Mouse (Mus musculus) CH12.LX (cell line): ENCODE results near the gene Prss34. TPM values are rescaled to one million over a fixed set of nuclear protein-coding genes. Genes with fewer than 3 reads are reported as not detected.

Source experiments
- DNase-seq: peaks from one replicate; pipeline ENCODE4 v3.0.0-alpha.2; 2013; ENCODE audit errors: extremely low read depth
- H3K27ac ChIP-seq: 2 replicates; pipeline ENCODE4 v1.5.1; 2012; ENCODE audit warnings: low read depth, mild to moderate bottlenecking, control low read depth, moderate library complexity; ENCODE audit not compliant: insufficient read depth
- H3K27me3 ChIP-seq: replicated peaks from 2 replicates; pipeline ENCODE3; 2012; ENCODE audit warnings: inconsistent platforms
- H3K36me3 ChIP-seq, 2 experiments: replicated peaks in 1 of 2; 2 replicates each; pipeline versions ENCODE3 to v1.6.1; 2012; ENCODE audit warnings: inconsistent platforms in 1 of 2, low read length in 1 of 2, mild to moderate bottlenecking in 1 of 2, mixed read lengths in 1 of 2, moderate library complexity in 1 of 2; ENCODE audit not compliant: control insufficient read depth in 1 of 2, insufficient read depth in 1 of 2
- H3K4me1 ChIP-seq, 2 experiments: 2 replicates each; pipeline ENCODE4 v1.6.1; 2012; ENCODE audit warnings: inconsistent platforms in 1 of 2, moderate library complexity in 1 of 2; ENCODE audit not compliant: insufficient read depth in 2 of 2, control insufficient read depth in 1 of 2
- H3K4me2 ChIP-seq: 2 replicates; pipeline ENCODE4 v1.6.1; 2012; ENCODE audit warnings: low read depth, mild to moderate bottlenecking, control low read depth; ENCODE audit not compliant: poor library complexity, insufficient read depth, severe bottlenecking
- H3K4me3 ChIP-seq, 3 experiments: fragments of 150-350 bp in 1 of 3; sonication (generic) in 1 of 3; replicated peaks in 1 of 3; 2 replicates each; pipeline versions ENCODE3 to v1.5.1; 2011 to 2012; ENCODE audit warnings: low read depth in 2 of 3, low read length in 2 of 3, mild to moderate bottlenecking in 2 of 3, moderate library complexity in 2 of 3, control low read depth in 1 of 3, improper control_type of control experiment in 1 of 3, inconsistent platforms in 1 of 3, mixed read lengths in 1 of 3; ENCODE audit not compliant: poor library complexity in 1 of 3
- H3K79me2 ChIP-seq: replicated peaks from 2 replicates; pipeline ENCODE4 v1.6.1; 2012; ENCODE audit warnings: mild to moderate bottlenecking, moderate library complexity; ENCODE audit not compliant: control insufficient read depth, poor library complexity, insufficient read depth, severe bottlenecking; ENCODE audit errors: extremely low read depth
- H3K9ac ChIP-seq: 2 replicates; pipeline ENCODE4 v1.6.1; 2012; ENCODE audit warnings: low read depth, mild to moderate bottlenecking, control low read depth, moderate library complexity; ENCODE audit not compliant: insufficient read depth
- H3K9me3 ChIP-seq: replicated peaks from 2 replicates; pipeline ENCODE3; 2012; ENCODE audit warnings: low read length, inconsistent platforms, mixed read lengths
- BHLHE40 ChIP-seq: IDR thresholded peaks from 2 replicates; pipeline ENCODE4 v1.6.1; 2011; ENCODE audit warnings: mild to moderate bottlenecking, low read depth, low read length, improper control_type of control experiment
- CHD2 ChIP-seq: IDR thresholded peaks from 2 replicates; pipeline ENCODE4 v1.6.1; 2011; ENCODE audit warnings: low read length, improper control_type of control experiment
- CTCF ChIP-seq, 2 experiments: IDR thresholded peaks in 1 of 2; conservative IDR thresholded peaks in 1 of 2; 2 replicates each; pipeline ENCODE4 v1.5.1; 2011 to 2012; ENCODE audit warnings: low read depth in 2 of 2, low read length in 2 of 2, improper control_type of control experiment in 1 of 2, inconsistent platforms in 1 of 2, mild to moderate bottlenecking in 1 of 2, moderate library complexity in 1 of 2
- ELF1 ChIP-seq: IDR thresholded peaks from 2 replicates; pipeline ENCODE4 v1.6.1; 2014; ENCODE audit warnings: low read depth, mild to moderate bottlenecking, inconsistent platforms, low read length, improper control_type of control experiment
- ETS1 ChIP-seq: conservative IDR thresholded peaks from 2 replicates; pipeline ENCODE4 v1.6.1; 2012; ENCODE audit warnings: low read depth, mild to moderate bottlenecking, inconsistent platforms, low read length, improper control_type of control experiment, moderate library complexity
- HCFC1 ChIP-seq: IDR thresholded peaks from 2 replicates; pipeline ENCODE4 v1.6.1; 2012; ENCODE audit warnings: low read depth, mild to moderate bottlenecking, inconsistent platforms, low read length, improper control_type of control experiment
- JUN ChIP-seq: IDR thresholded peaks from 2 replicates; pipeline ENCODE4 v1.6.1; 2011; ENCODE audit warnings: low read depth, mild to moderate bottlenecking, low read length, improper control_type of control experiment, moderate library complexity; ENCODE audit not compliant: insufficient read depth
- JUND ChIP-seq: conservative IDR thresholded peaks from 2 replicates; pipeline ENCODE4 v1.6.1; 2011; ENCODE audit warnings: low read depth, low read length, improper control_type of control experiment
- KAT2A ChIP-seq: IDR thresholded peaks from 2 replicates; pipeline ENCODE4 v1.6.1; 2012; ENCODE audit warnings: low read length, improper control_type of control experiment, inconsistent platforms; ENCODE audit not compliant: insufficient replicate concordance
- MAFK ChIP-seq: IDR thresholded peaks from 2 replicates; pipeline ENCODE4 v1.6.1; 2011; ENCODE audit warnings: low read length, improper control_type of control experiment; ENCODE audit not compliant: insufficient replicate concordance
- MAX ChIP-seq: IDR thresholded peaks from 2 replicates; pipeline ENCODE4 v1.6.1; 2011; ENCODE audit warnings: low read length, improper control_type of control experiment
- MAZ ChIP-seq: IDR thresholded peaks from 2 replicates; pipeline ENCODE4 v1.6.1; 2012; ENCODE audit warnings: low read depth, mild to moderate bottlenecking, inconsistent platforms, low read length, improper control_type of control experiment, moderate library complexity
- MEF2A ChIP-seq: IDR thresholded peaks from 2 replicates; pipeline ENCODE4 v1.6.1; 2014; ENCODE audit warnings: low read depth, mild to moderate bottlenecking, inconsistent platforms, low read length, improper control_type of control experiment, borderline replicate concordance
- MXI1 ChIP-seq: IDR thresholded peaks from 2 replicates; pipeline ENCODE4 v1.6.1; 2011; ENCODE audit warnings: mild to moderate bottlenecking, low read depth, low read length, improper control_type of control experiment
- MYC ChIP-seq: IDR thresholded peaks from 2 replicates; pipeline ENCODE4 v1.6.1; 2011; ENCODE audit warnings: low read depth, mild to moderate bottlenecking, improper control_type of control experiment, low read length
- NELFE ChIP-seq: IDR thresholded peaks from 2 replicates; pipeline ENCODE4 v1.6.1; 2011; ENCODE audit warnings: low read depth, low read length, improper control_type of control experiment
- NRF1 ChIP-seq: IDR thresholded peaks from 2 replicates; pipeline ENCODE4 v1.6.1; 2014; ENCODE audit warnings: low read depth, mild to moderate bottlenecking, inconsistent platforms, low read length, improper control_type of control experiment, moderate library complexity
- PAX5 ChIP-seq: IDR thresholded peaks from 2 replicates; pipeline ENCODE4 v1.6.1; 2012; ENCODE audit warnings: low read length, inconsistent platforms, mixed read lengths
- POLR2A ChIP-seq: IDR thresholded peaks from 2 replicates; pipeline ENCODE4 v1.6.1; 2011; ENCODE audit warnings: low read depth, mild to moderate bottlenecking, improper control_type of control experiment, low read length
- POLR2AphosphoS2 ChIP-seq: IDR thresholded peaks from 2 replicates; pipeline ENCODE4 v1.6.1; 2011; ENCODE audit warnings: low read depth, low read length, improper control_type of control experiment
- RAD21 ChIP-seq: IDR thresholded peaks from 2 replicates; pipeline ENCODE4 v1.6.1; 2011; ENCODE audit warnings: low read depth, mild to moderate bottlenecking, low read length, improper control_type of control experiment, moderate library complexity
- SIN3A ChIP-seq: IDR thresholded peaks from 2 replicates; pipeline ENCODE4 v1.6.1; 2012; ENCODE audit warnings: low read length, improper control_type of control experiment, inconsistent platforms
- SMC3 ChIP-seq: IDR thresholded peaks from 2 replicates; pipeline ENCODE4 v1.6.1; 2011; ENCODE audit warnings: low read depth, low read length, improper control_type of control experiment
- TBP ChIP-seq: conservative IDR thresholded peaks from 2 replicates; pipeline ENCODE4 v1.6.1; 2011; ENCODE audit warnings: low read depth, low read length, improper control_type of control experiment
- TCF12 ChIP-seq: IDR thresholded peaks from 2 replicates; pipeline ENCODE4 v1.6.1; 2014; ENCODE audit warnings: low read depth, mild to moderate bottlenecking, inconsistent platforms, low read length, improper control_type of control experiment
- UBTF ChIP-seq: IDR thresholded peaks from 2 replicates; pipeline ENCODE4 v1.6.1; 2012; ENCODE audit warnings: low read depth, mild to moderate bottlenecking, inconsistent platforms, low read length, improper control_type of control experiment, moderate library complexity
- USF1 ChIP-seq: IDR thresholded peaks from 2 replicates; pipeline ENCODE4 v1.6.1; 2014; ENCODE audit warnings: low read depth, mild to moderate bottlenecking, inconsistent platforms, low read length, improper control_type of control experiment
- USF2 ChIP-seq: conservative IDR thresholded peaks from 2 replicates; pipeline ENCODE4 v1.6.1; 2011; ENCODE audit warnings: low read depth, low read length, improper control_type of control experiment
- ZC3H11A ChIP-seq: IDR thresholded peaks from 2 replicates; pipeline ENCODE4 v1.6.1; 2012; ENCODE audit warnings: low read depth, mild to moderate bottlenecking, inconsistent platforms, low read length, improper control_type of control experiment
- ZKSCAN1 ChIP-seq: IDR thresholded peaks from 2 replicates; pipeline ENCODE4 v1.6.1; 2012; ENCODE audit warnings: low read depth, inconsistent platforms, low read length, improper control_type of control experiment, borderline replicate concordance
- ZNF384 ChIP-seq: IDR thresholded peaks from 2 replicates; pipeline ENCODE4 v1.6.1; 2012; ENCODE audit warnings: low read depth, low read length, improper control_type of control experiment, inconsistent platforms
- dilution Hi-C: fragments of 300-500 bp; cut with MboI; formaldehyde crosslinking; loops from 2 replicates; pipeline ENCODE4 v1.14.3; 2020; ENCODE audit warnings: low sequenced_read_pairs; ENCODE audit not compliant: extremely low pct_unique_long_range_greater_than_20kb, extremely low pct_ligation_motif_present
- in situ Hi-C: fragments of 300-500 bp; cut with MboI; formaldehyde crosslinking; loops from 3 replicates; pipeline ENCODE4 v1.14.3; 2019; ENCODE audit warnings: low sequenced_read_pairs, low pct_ligation_motif_present, low pct_unique_long_range_greater_than_20kb, mixed read lengths
- polyA plus RNA-seq: library from polyadenylated mRNA; unstranded; fragments of >175 nt; gene quantifications from 2 replicates; pipeline ENCODE4 v1.2.1, GENCODE M21; 2012; ENCODE audit warnings: low read depth; ENCODE audit not compliant: insufficient read length
- total RNA-seq, 2 experiments: library from RNA; depleted of rRNA; stranded (reverse); fragments of 300-350 nt in 1 of 2; fragments of >200 nt in 1 of 2; gene quantifications; 2 replicates each; pipeline ENCODE4 v1.2.3; 2012 to 2014

Prss34 gene
- total and polyA plus RNA-seq, 3 experiments: not detected

DNA sequence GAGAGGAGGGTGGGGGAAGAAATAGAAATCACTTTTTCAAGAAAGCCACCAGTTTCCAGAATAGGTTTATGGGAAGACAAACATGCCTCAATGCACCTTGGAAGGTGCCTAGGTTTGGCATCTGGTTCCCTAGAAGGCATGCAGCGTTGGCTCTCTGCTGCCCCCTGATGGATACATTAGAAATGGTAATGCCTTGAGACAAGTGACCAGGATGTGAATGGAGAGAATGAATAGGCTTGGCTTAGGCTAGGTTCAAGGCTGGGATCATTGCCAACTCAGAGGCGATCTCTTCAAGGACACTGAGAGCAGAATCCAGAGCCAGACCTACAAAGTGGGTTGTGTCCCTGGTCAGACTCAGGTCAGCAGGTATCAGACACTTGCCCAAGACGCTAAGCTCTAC, 13.2 kb upstream of the Prss34 start:
- H3K9me3 ChIP-seq: peaks cover 3% of the 10 kb centered on the region
- dilution Hi-C loops (no loop called here), in situ Hi-C loops (no loop called here)
- H3K4me1 ChIP-seq: no peaks in the 10 kb centered on the region
- no peak overlapping the region for H3K27ac ChIP-seq
- H3K36me3 ChIP-seq: no peaks in the 10 kb centered on the region
- peaks cover 7% of the 10 kb centered on the region for H3K27me3 ChIP-seq
- DNase-seq: peak; percentile 81
- TF ChIP-seq RAD21 (peak; percentile 90), MAZ (0 out of 2 replicates have a peak, but pooled peaks have one; percentile 37), UBTF (no peak), USF2 (no peak), PAX5 (no peak), JUND (no peak), ZC3H11A (0 out of 2 replicates have a peak, but pooled peaks have one; percentile 12), NRF1 (peak; percentile 13; the same call in 1 of the 2 replicates), MAFK (no peak), SMC3 (peak; percentile 84), POLR2A (no peak), NELFE (0 out of 2 replicates have a peak, but pooled peaks have one; percentile 25), BHLHE40 (0 out of 2 replicates have a peak, but pooled peaks have one; percentile 17), CTCF (conservative IDR thresholded peaks at IDR 0.05 in 1 of 2, IDR thresholded peaks at IDR 0.05 in 1 of 2; ENCODE audit: low read depth in 2 of 2, low read length in 2 of 2) (peak; percentile 94 to 95), TBP (no peak)
- no peak overlapping the region for H3K4me3 ChIP-seq
- H3K4me2 ChIP-seq: no peak overlapping the region
- H3K79me2 ChIP-seq: no peaks in the 10 kb centered on the region
- H3K9ac ChIP-seq: no peak overlapping the region

- dilution Hi-C loops: no loop called here
- DNase-seq: peak; percentile 47
- no peak overlapping the region for H3K27ac ChIP-seq
- TF ChIP-seq ZC3H11A (no peak), ZNF384 (no peak), JUN (no peak), ELF1 (no peak), USF2 (no peak), HCFC1 (no peak), NRF1 (no peak), CTCF (conservative IDR thresholded peaks at IDR 0.05 in 1 of 2, IDR thresholded peaks at IDR 0.05 in 1 of 2; ENCODE audit: low read depth in 2 of 2, low read length in 2 of 2) (peak; percentile 67 to 81), PAX5 (no peak), TCF12 (no peak), MXI1 (no peak), USF1 (no peak), TBP (no peak), SMC3 (peak; percentile 72), MEF2A (no peak), MYC (no peak), SIN3A (no peak), ETS1 (no peak), UBTF (no peak), MAX (no peak), POLR2AphosphoS2 (no peak), BHLHE40 (no peak), ZKSCAN1 (no peak), MAZ (no peak), RAD21 (peak; percentile 55), KAT2A (no peak), CHD2 (no peak)
- TF ChIP-seq, all 38 proteins: peak for 3
- Histone ChIP-seq H3K9ac (no peak overlapping the region), H3K4me2 (no peak overlapping the region), H3K79me2 (no peaks in the 10 kb centered on the region), H3K9me3 (peaks cover 3% of the 10 kb centered on the region), H3K4me1 (no peaks in the 10 kb centered on the region), H3K4me3 (no peak overlapping the region), H3K27me3 (peaks cover 38% of the 10 kb centered on the region), H3K36me3 (no peaks in the 10 kb centered on the region)
- in situ Hi-C loops: no loop called here
These were observed 9.4 kb upstream of the Prss34 start for GRCm38 (mm10) chr17:25288842-25289241.
